In genomic region chr3:83575526-83575925, GRCm38 (mm10) we compare ENCODE assay signal across 6 mouse cellular contexts.
"Had no signal": no experiment of that assay in that cellular context is flagged by ENCODE, and none has a peak within 500 bp of the region (broad histone marks: within the 10 kb centered on the region; RNA-seq: fewer than 3 reads in every experiment).

No protein-coding gene starts in this region.

- DNase-seq: heart, postnatal 4 days; kidney, adult 11 months; kidney, adult 2 months; kidney, adult 9 months; kidney, postnatal 14 days; kidney, postnatal 36 days had no signal
